Mouse (Mus musculus) megakaryocyte, adult 5-6 weeks (primary cell): ENCODE results near the gene Arfrp1. TPM values are rescaled to one million over a fixed set of nuclear protein-coding genes. Genes with fewer than 3 reads are reported as not detected.

Source experiments
- total RNA-seq, 2 experiments: library from RNA; stranded (forward) in 1 of 2; stranded (reverse) in 1 of 2; fragments of 153-499, 151-499 nt in 1 of 2; fragments of 221-1000, 200-1000 nt in 1 of 2; gene quantifications; 2 replicates each; pipeline versions ENCODE4 v1.2.3 to v1.2.4; 2015 to 2017

The Arfrp1 gene
- total RNA-seq, 2 experiments from 2014 or later, result 22.8 to 37.2 TPM

Other genes starting within 250 kb of the Arfrp1 start
- not detected in 2 replicates for gene Kcnq2, start 230.1 kb downstream of the Arfrp1 start, total RNA-seq (2015)
- gene Kcnq2, start 230.1 kb downstream of the Arfrp1 start, total RNA-seq (2017), result not detected in 2 replicates
- not detected in 2 replicates for gene Eef1a2, start 208.4 kb downstream of the Arfrp1 start, total RNA-seq (2015)
- not detected in 2 replicates for gene Eef1a2, start 208.4 kb downstream of the Arfrp1 start, total RNA-seq (2017)
- gene Ppdpf, start 178.2 kb downstream of the Arfrp1 start, total RNA-seq (2015), result 87.9 and 88.9 TPM in 2 replicates
- gene Ppdpf, start 178.2 kb downstream of the Arfrp1 start, total RNA-seq (2017), result 55.7 and 56.1 TPM in 2 replicates
- not detected in 2 replicates for gene Ptk6, start 162.6 kb downstream of the Arfrp1 start, total RNA-seq (2015)
- gene Ptk6, start 162.6 kb downstream of the Arfrp1 start, total RNA-seq (2017), result not detected in 2 replicates
- not detected in 2 replicates for gene Srms, start 152.2 kb downstream of the Arfrp1 start, total RNA-seq (2015)
- gene Srms, start 152.2 kb downstream of the Arfrp1 start, total RNA-seq (2017), result not detected in 2 replicates
- gene Fndc11, start 145.4 kb downstream of the Arfrp1 start, total RNA-seq (2015), result not detected in 2 replicates
- gene Fndc11, start 145.4 kb downstream of the Arfrp1 start, total RNA-seq (2017), result not detected in 2 replicates
- 13.5 and 14.2 TPM in 2 replicates for gene Helz2, start 123.4 kb downstream of the Arfrp1 start, total RNA-seq (2015)
- gene Helz2, start 123.4 kb downstream of the Arfrp1 start, total RNA-seq (2017), result 11.0 and 14.6 TPM in 2 replicates
- 12.5 and 16.6 TPM in 2 replicates for gene Gmeb2, start 77.4 kb downstream of the Arfrp1 start, total RNA-seq (2015)
- 13.4 and 23.9 TPM in 2 replicates for gene Gmeb2, start 77.4 kb downstream of the Arfrp1 start, total RNA-seq (2017)
- not detected in 2 replicates for gene Stmn3, start 50.9 kb downstream of the Arfrp1 start, total RNA-seq (2015)
- gene Stmn3, start 50.9 kb downstream of the Arfrp1 start, total RNA-seq (2017), result not detected in 2 replicates
- gene Rtel1, start 45.7 kb downstream of the Arfrp1 start, total RNA-seq (2015), result 26.8 and 34.1 TPM in 2 replicates
- gene Rtel1, start 45.7 kb downstream of the Arfrp1 start, total RNA-seq (2017), result 21.6 and 25.8 TPM in 2 replicates
- 4.9 and 7.9 TPM in 2 replicates for gene Zgpat, start 476 bp downstream of the Arfrp1 start, total RNA-seq (2015)
- 28.0 and 29.5 TPM in 2 replicates for gene Zgpat, start 476 bp downstream of the Arfrp1 start, total RNA-seq (2017)
- 21.5 and 25.4 TPM in 2 replicates for gene Lime1, start 14.7 kb upstream of the Arfrp1 start, total RNA-seq (2015)
- 20.4 and 28.9 TPM in 2 replicates for gene Lime1, start 14.7 kb upstream of the Arfrp1 start, total RNA-seq (2017)
- 1.4 and 2.5 TPM in 2 replicates for gene Zbtb46, start 94.0 kb upstream of the Arfrp1 start, total RNA-seq (2015)
- gene Zbtb46, start 94.0 kb upstream of the Arfrp1 start, total RNA-seq (2017), result 2.3 and 3.9 TPM in 2 replicates
- gene Abhd16b, start 127.8 kb upstream of the Arfrp1 start, total RNA-seq (2015), result not detected in 2 replicates
- not detected in 2 replicates for gene Abhd16b, start 127.8 kb upstream of the Arfrp1 start, total RNA-seq (2017)
- 37.8 and 55.2 TPM in 2 replicates for gene Tpd52l2, start 131.7 kb upstream of the Arfrp1 start, total RNA-seq (2015)
- gene Tpd52l2, start 131.7 kb upstream of the Arfrp1 start, total RNA-seq (2017), result 61.6 and 102 TPM in 2 replicates
- gene Dnajc5, start 155.1 kb upstream of the Arfrp1 start, total RNA-seq (2015), result 32.2 and 35.1 TPM in 2 replicates
- 39.7 and 44.9 TPM in 2 replicates for gene Dnajc5, start 155.1 kb upstream of the Arfrp1 start, total RNA-seq (2017)
- 86.0 and 103 TPM in 2 replicates for gene Uckl1, start 219.5 kb upstream of the Arfrp1 start, total RNA-seq (2015)
- 65.2 and 79.3 TPM in 2 replicates for gene Uckl1, start 219.5 kb upstream of the Arfrp1 start, total RNA-seq (2017)
- 13.3 and 15.1 TPM in 2 replicates for gene Prpf6, start 226.5 kb upstream of the Arfrp1 start, total RNA-seq (2015)
- gene Prpf6, start 226.5 kb upstream of the Arfrp1 start, total RNA-seq (2017), result 68.0 and 68.1 TPM in 2 replicates
- 3.6 and 4.7 TPM in 2 replicates for gene Zfp512b, start 227.4 kb upstream of the Arfrp1 start, total RNA-seq (2015)
- 8.1 and 9.9 TPM in 2 replicates for gene Zfp512b, start 227.4 kb upstream of the Arfrp1 start, total RNA-seq (2017)
- 7.4 and 9.7 TPM in 2 replicates for gene Samd10, start 233.8 kb upstream of the Arfrp1 start, total RNA-seq (2015)
- gene Samd10, start 233.8 kb upstream of the Arfrp1 start, total RNA-seq (2017), result 2.3 and 2.8 TPM in 2 replicates